Mouse (Mus musculus) embryonic fibroblast, embryonic 13.5 days (primary cell): Measurements from ENCODE around the gene Stk11ip. TPM values are rescaled to one million over a fixed set of nuclear protein-coding genes. Genes with fewer than 3 reads are reported as not detected.

Experiments
- H3K27ac ChIP-seq: 2 replicates; pipeline ENCODE4 v1.5.1; 2012; ENCODE audit warnings: low read length, control low read depth, inconsistent platforms; ENCODE audit not compliant: insufficient read depth
- H3K4me1 ChIP-seq: 2 replicates; pipeline ENCODE4 v1.6.1; 2011; ENCODE audit warnings: low read length; ENCODE audit not compliant: control insufficient read depth, insufficient read depth
- H3K4me3 ChIP-seq: 2 replicates; pipeline ENCODE4 v1.5.1; 2011; ENCODE audit warnings: mild to moderate bottlenecking, control low read depth, low read length; ENCODE audit not compliant: insufficient read depth
- CTCF ChIP-seq: IDR thresholded peaks from 2 replicates; pipeline ENCODE4 v1.5.1; 2011; ENCODE audit warnings: mild to moderate bottlenecking, control low read depth, low read length, moderate library complexity, borderline replicate concordance; ENCODE audit not compliant: insufficient read depth
- POLR2A ChIP-seq: IDR thresholded peaks from 2 replicates; pipeline ENCODE4 v1.6.1; 2011; ENCODE audit warnings: low read depth, mild to moderate bottlenecking, control low read depth, low read length, moderate library complexity
- polyA plus RNA-seq: library from polyadenylated mRNA; stranded (reverse); fragments of >200 nt; gene quantifications from 2 replicates; pipeline ENCODE4 v1.2.4, GENCODE M21; 2011; ENCODE audit warnings: low read depth; ENCODE audit not compliant: missing spikeins, insufficient read length

Gene Stk11ip
- polyA plus RNA-seq, 1 experiment = 13.4 TPM

DNA sequence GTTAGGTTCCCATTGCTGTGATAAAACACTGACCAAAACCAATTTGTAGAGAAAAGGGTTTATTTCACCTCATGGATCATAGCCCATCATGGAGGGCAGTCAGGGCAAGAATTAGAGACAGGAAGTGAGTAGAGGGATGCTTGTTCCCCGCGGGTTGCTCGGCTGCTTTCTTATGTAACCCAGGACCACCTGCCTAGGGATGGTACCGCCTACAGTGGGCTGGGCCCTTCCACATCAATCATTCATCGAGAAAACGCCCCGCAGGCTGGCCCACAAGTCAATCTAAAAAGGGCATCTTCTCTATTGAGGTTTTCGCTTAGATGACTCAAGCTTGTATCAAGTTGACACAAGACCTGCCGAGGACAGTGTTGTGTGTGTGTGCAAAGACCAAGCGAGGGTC, 61.7 kb downstream of the Stk11ip start:
- Histone ChIP-seq H3K4me1 (no peaks in the 10 kb centered on the region), H3K27ac (no peak overlapping the region), H3K4me3 (no peak overlapping the region)
- TF ChIP-seq CTCF = no peak
- no peak for TF ChIP-seq POLR2A

DNA sequence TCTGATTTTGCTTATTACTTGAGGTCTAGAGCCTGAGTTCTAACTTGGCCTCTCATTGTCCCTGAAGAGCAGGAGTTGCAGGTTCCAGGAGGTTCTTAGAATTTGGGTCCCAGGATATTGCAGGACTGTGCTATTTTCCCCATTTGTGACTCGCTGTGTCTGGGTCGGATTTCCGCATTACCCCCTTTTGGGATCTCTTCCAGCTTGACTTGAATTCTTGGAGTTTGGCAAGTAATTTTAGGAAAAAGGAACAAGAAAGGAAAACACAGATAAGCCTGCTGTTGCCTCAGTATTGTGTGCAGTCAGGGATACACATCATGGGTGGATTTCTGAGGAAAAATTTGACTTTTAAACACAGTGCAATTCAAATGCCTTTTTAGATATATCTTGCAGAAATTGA, 65.5 kb downstream of the Stk11ip start:
- Histone ChIP-seq H3K27ac (no peak overlapping the region), H3K4me3 (no peak overlapping the region), H3K4me1 (no peaks in the 10 kb centered on the region)
- no peak for TF ChIP-seq POLR2A
- no peak for TF ChIP-seq CTCF

Other genes starting within 250 kb of the Stk11ip start
- not detected in 2 replicates for gene Resp18, start 243.1 kb upstream of the Stk11ip start, polyA plus RNA-seq
- 79.7 and 96.9 TPM in 2 replicates for gene Dnpep, start 203.5 kb upstream of the Stk11ip start, polyA plus RNA-seq
- 11.3 and 12.3 TPM in 2 replicates for gene Des, start 161.2 kb upstream of the Stk11ip start, polyA plus RNA-seq
- gene Speg, start 146.2 kb upstream of the Stk11ip start, polyA plus RNA-seq = 54.2 and 56.4 TPM in 2 replicates
- 70.6 and 77.6 TPM in 2 replicates for gene Gmppa, start 85.6 kb upstream of the Stk11ip start, polyA plus RNA-seq
- gene Asic4, start 71.1 kb upstream of the Stk11ip start, polyA plus RNA-seq = not detected in 2 replicates
- gene Chpf, start 42.2 kb upstream of the Stk11ip start, polyA plus RNA-seq = 68.1 and 82.3 TPM in 2 replicates
- gene Tmem198, start 42.0 kb upstream of the Stk11ip start, polyA plus RNA-seq = 0.70 and 1.2 TPM in 2 replicates
- gene Obsl1, start 15.1 kb upstream of the Stk11ip start, polyA plus RNA-seq = 34.9 and 40.0 TPM in 2 replicates
- 3.5 and 5.5 TPM in 2 replicates for gene Inha, start 14.5 kb upstream of the Stk11ip start, polyA plus RNA-seq
- 15.2 and 19.9 TPM in 2 replicates for gene Slc4a3, start 24.7 kb downstream of the Stk11ip start, polyA plus RNA-seq